Mouse (Mus musculus) midbrain, postnatal 0 days (tissue): Measurements from ENCODE around the gene Mmp11. TPM values are rescaled to one million over a fixed set of nuclear protein-coding genes. Genes with fewer than 3 reads are reported as not detected.

ENCODE experiments used
- ATAC-seq: fragments of 200-750 bp; cut with Nextera tagmentation; 2 replicates; pipeline ENCODE4 v1.8.0; 2017; ENCODE audit warnings: moderate number of reproducible peaks, mild to moderate bottlenecking, moderate TSS enrichment, moderate library complexity; ENCODE audit not compliant: low FRiP score
- DNase-seq: peaks from one replicate; pipeline ENCODE4 v3.0.0-alpha.2; 2015; ENCODE audit warnings: low spot score
- H3K27ac ChIP-seq: fragments of 300-500 bp; sonication (generic); 2 replicates; pipeline ENCODE4 v1.5.1; 2014; ENCODE audit warnings: low read depth, mild to moderate bottlenecking, low read length, mixed read lengths
- H3K27me3 ChIP-seq: fragments of 300-500 bp; sonication (generic); 2 replicates; pipeline ENCODE4 v1.6.1; 2014; ENCODE audit warnings: low read length, control low read depth, mixed read lengths; ENCODE audit not compliant: insufficient read depth
- H3K36me3 ChIP-seq: fragments of 300-500 bp; sonication (generic); 2 replicates; pipeline ENCODE4 v1.6.1; 2014; ENCODE audit warnings: low read length, control low read depth, mixed read lengths; ENCODE audit not compliant: insufficient read depth
- H3K4me1 ChIP-seq: fragments of 300-500 bp; sonication (generic); 2 replicates; pipeline ENCODE4 v1.6.1; 2014; ENCODE audit warnings: mild to moderate bottlenecking, control low read depth, antibody characterized with exemption, low read length, mixed read lengths; ENCODE audit not compliant: insufficient read depth
- H3K4me2 ChIP-seq: fragments of 300-500 bp; sonication (generic); 2 replicates; pipeline ENCODE4 v1.6.1; 2014; ENCODE audit warnings: low read depth, mild to moderate bottlenecking, low read length, mixed read lengths; ENCODE audit not compliant: poor library complexity, severe bottlenecking
- H3K4me3 ChIP-seq: fragments of 300-500 bp; sonication (generic); 2 replicates; pipeline ENCODE4 v1.5.1; 2014; ENCODE audit warnings: low read depth, mild to moderate bottlenecking, low read length, moderate library complexity
- H3K9ac ChIP-seq: fragments of 300-500 bp; sonication (generic); replicated peaks from 2 replicates; pipeline ENCODE4 v1.6.1; 2014; ENCODE audit warnings: mild to moderate bottlenecking, low read length, moderate library complexity, mixed read lengths; ENCODE audit not compliant: poor library complexity, severe bottlenecking
- H3K9me3 ChIP-seq: fragments of 300-500 bp; sonication (generic); 2 replicates; pipeline ENCODE4 v1.6.1; 2016; ENCODE audit warnings: low read length, control low read depth
- CTCF ChIP-seq: IDR thresholded peaks from 2 replicates; pipeline ENCODE4 v1.5.1; 2016; ENCODE audit warnings: antibody characterized with exemption, mild to moderate bottlenecking
- WGBS: fragments of 180-500 bp; shearing (Covaris S2); extraction: QIAGEN DNeasy Blood & Tissue Kit; methylation state at CpG from one replicate; pipeline ENCODE4 v1.1.7; 2014; 5-methylcytosine and 5-hydroxymethylcytosine counted together
- polyA plus RNA-seq: library from polyadenylated mRNA; unstranded; fragments of >200 nt; fragmentation: Nextera tagmentation; extraction: Ambion mirVana; gene quantifications from 2 replicates; pipeline ENCODE4 v1.2.1, GENCODE M21; 2015
- total RNA-seq: library from RNA; depleted of rRNA; stranded (reverse); fragments of >200 nt; gene quantifications from 2 replicates; pipeline ENCODE4 v1.2.3, GENCODE M21; 2014

Mmp11 gene
- total and polyA plus RNA-seq, 2 experiments from 2014 or later: 6.6 to 11.5 TPM

DNA sequence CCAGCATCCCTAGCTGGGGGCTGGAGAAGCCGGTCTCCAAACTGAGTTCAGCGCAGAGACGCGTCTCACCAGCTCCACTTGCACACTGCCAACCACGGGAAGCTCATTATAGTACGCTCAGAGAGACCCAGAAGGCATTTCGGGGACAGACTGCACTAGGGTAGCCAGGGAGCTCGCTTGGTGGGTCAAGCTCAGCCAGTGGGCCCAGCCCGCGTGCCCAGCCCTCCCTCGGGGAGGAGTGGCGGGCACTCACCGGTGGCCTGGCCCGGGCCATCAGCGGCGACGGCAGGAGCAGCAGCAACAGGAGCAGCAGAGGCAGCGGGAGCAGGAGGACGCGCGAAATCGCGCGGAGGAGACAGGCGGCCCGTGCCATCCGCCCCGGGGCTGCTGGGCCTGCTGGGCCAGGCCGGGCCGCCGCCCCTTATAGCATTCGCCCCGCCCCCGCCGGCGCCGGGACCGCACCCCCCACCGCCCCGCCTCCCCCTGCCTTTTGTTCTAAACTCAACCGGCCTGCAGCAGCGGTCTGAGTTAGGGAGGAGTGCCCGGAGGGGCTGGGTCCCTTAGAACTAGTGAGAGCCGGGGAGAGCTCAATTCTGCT is 4.1 kb downstream of the Mmp11 start:
- Histone ChIP-seq H3K27ac (no peak overlapping the region), H3K9me3 (no peaks in the 10 kb centered on the region), H3K4me1 (no peaks in the 10 kb centered on the region), H3K36me3 (no peaks in the 10 kb centered on the region), H3K4me3 (peak overlapping the region; percentile 39), H3K9ac (peak overlapping the region; percentile 61), H3K4me2 (peak overlapping the region; percentile 85), H3K27me3 (no peaks in the 10 kb centered on the region)
- peak; percentile 21; the same call in 1 of the 2 replicates for ATAC-seq
- peak; percentile 30 for DNase-seq
- under 1% methylated on average over 40 of the region's 44 CpGs for WGBS
- TF ChIP-seq CTCF: no peak

DNA sequence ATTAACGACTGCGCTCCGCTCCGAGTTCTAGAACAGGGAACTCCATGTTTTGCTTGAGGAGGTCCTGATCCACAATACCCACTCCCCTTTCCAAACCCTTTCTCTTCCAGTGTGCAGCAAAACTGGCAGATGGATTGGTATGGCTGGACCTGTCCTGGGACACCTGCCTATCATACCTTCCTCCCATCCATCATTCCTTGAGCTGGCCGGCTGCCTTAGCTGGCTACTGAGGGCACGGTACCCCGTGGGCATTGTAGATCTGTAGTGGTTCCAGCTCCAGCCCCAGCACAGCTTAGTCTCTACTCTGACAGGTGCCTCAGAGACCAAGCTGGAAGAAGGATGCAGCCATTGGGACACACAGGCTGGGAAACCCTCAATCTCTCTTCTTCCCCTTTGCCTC is 5.0 kb downstream of the Mmp11 start:
- no peak for ATAC-seq
- peak overlapping the region; percentile 85 for H3K4me2 ChIP-seq
- no peak for DNase-seq
- no peak for TF ChIP-seq CTCF
- H3K36me3 ChIP-seq: peaks cover 2% of the 10 kb centered on the region; the same call in 1 of the 2 replicates
- no peaks in the 10 kb centered on the region for H3K4me1 ChIP-seq
- no peaks in the 10 kb centered on the region for H3K27me3 ChIP-seq
- H3K4me3 ChIP-seq: peak overlapping the region; percentile 39; the same call in 1 of the 2 replicates
- no peak overlapping the region for H3K27ac ChIP-seq
- 23% methylated on average over 7 of the region's 7 CpGs for WGBS
- H3K9ac ChIP-seq: peak overlapping the region; percentile 61; the same call in 1 of the 2 replicates
- H3K9me3 ChIP-seq: no peaks in the 10 kb centered on the region

GRCm38 (mm10) chr10:75930304-75930703 is 6.0 kb downstream of the Mmp11 start:
- H3K4me3 ChIP-seq: no peak overlapping the region
- no peak overlapping the region for H3K9ac ChIP-seq
- no peak overlapping the region for H3K4me2 ChIP-seq
- DNase-seq (no peak), ATAC-seq (no peak)
- no peaks in the 10 kb centered on the region for H3K9me3 ChIP-seq
- 26% methylated on average over 6 of the region's 6 CpGs for WGBS
- H3K27me3 ChIP-seq: no peaks in the 10 kb centered on the region
- H3K27ac ChIP-seq: no peak overlapping the region
- no peaks in the 10 kb centered on the region for H3K4me1 ChIP-seq
- peaks cover 6% of the 10 kb centered on the region; the same call in 1 of the 2 replicates for H3K36me3 ChIP-seq
- TF ChIP-seq CTCF: no peak

DNA sequence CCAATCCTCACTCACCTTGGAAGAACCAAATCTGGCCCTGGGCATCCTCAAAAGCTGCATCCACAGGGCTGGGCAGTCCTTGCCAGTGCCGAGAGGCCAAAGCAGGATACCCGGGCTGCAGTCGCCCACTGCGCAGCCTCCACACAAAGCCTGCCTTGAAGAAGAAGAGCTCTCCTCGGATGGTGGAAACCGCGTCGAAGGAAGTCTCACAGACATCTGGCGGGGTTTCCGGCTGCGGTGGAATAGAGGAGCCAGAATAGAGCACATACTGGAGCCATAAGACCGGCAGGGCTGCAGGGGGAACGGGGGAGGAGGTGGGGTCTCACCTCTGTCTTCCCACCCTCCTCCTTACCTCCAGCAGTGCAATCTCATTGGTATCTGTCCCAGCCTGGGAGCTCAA is 9.9 kb downstream of the Mmp11 start:
- DNase-seq (no peak), ATAC-seq (no peak)
- no peak overlapping the region for H3K4me3 ChIP-seq
- no peak overlapping the region for H3K27ac ChIP-seq
- peaks cover 4% of the 10 kb centered on the region; the same call in 1 of the 2 replicates for H3K4me1 ChIP-seq
- peaks cover 6% of the 10 kb centered on the region; the same call in 1 of the 2 replicates for H3K36me3 ChIP-seq
- no peak for TF ChIP-seq CTCF
- H3K9ac ChIP-seq: no peak overlapping the region
- H3K27me3 ChIP-seq: no peaks in the 10 kb centered on the region
- WGBS: 79% methylated on average over 13 of the region's 13 CpGs
- no peaks in the 10 kb centered on the region for H3K9me3 ChIP-seq
- no peak overlapping the region for H3K4me2 ChIP-seq

GRCm38 (mm10) chr10:75924324-75924723 is 12.0 kb downstream of the Mmp11 start:
- WGBS: 68% methylated on average over 2 of the region's 2 CpGs
- Histone ChIP-seq H3K4me2 (no peak overlapping the region), H3K36me3 (peaks cover 6% of the 10 kb centered on the region; the same call in 1 of the 2 replicates), H3K4me1 (peaks cover 4% of the 10 kb centered on the region; the same call in 1 of the 2 replicates), H3K9me3 (no peaks in the 10 kb centered on the region), H3K27me3 (no peaks in the 10 kb centered on the region), H3K9ac (no peak overlapping the region), H3K4me3 (no peak overlapping the region), H3K27ac (no peak overlapping the region)
- DNase-seq (no peak), ATAC-seq (no peak)
- TF ChIP-seq CTCF: peak; percentile 23

GRCm38 (mm10) chr10:75921726-75922560 is 14.4 kb downstream of the Mmp11 start:
- Histone ChIP-seq H3K4me2 (peak overlapping the region; percentile 71), H3K9me3 (no peaks in the 10 kb centered on the region), H3K9ac (peak overlapping the region; percentile 91), H3K36me3 (peaks cover 6% of the 10 kb centered on the region; the same call in 1 of the 2 replicates), H3K27ac (peak overlapping the region; percentile 93), H3K4me1 (peaks cover 7% of the 10 kb centered on the region; the same call in 1 of the 2 replicates), H3K4me3 (peak overlapping the region; percentile 81), H3K27me3 (no peaks in the 10 kb centered on the region)
- peak; percentile 36 for DNase-seq
- peak; percentile 1; the same call in 1 of the 2 replicates for TF ChIP-seq CTCF
- ATAC-seq: peak; percentile 55
- 5% methylated on average over 22 of the region's 22 CpGs for WGBS
